Comparison of ENCODE assay signal across 8 mouse cellular contexts in the genomic region with DNA sequence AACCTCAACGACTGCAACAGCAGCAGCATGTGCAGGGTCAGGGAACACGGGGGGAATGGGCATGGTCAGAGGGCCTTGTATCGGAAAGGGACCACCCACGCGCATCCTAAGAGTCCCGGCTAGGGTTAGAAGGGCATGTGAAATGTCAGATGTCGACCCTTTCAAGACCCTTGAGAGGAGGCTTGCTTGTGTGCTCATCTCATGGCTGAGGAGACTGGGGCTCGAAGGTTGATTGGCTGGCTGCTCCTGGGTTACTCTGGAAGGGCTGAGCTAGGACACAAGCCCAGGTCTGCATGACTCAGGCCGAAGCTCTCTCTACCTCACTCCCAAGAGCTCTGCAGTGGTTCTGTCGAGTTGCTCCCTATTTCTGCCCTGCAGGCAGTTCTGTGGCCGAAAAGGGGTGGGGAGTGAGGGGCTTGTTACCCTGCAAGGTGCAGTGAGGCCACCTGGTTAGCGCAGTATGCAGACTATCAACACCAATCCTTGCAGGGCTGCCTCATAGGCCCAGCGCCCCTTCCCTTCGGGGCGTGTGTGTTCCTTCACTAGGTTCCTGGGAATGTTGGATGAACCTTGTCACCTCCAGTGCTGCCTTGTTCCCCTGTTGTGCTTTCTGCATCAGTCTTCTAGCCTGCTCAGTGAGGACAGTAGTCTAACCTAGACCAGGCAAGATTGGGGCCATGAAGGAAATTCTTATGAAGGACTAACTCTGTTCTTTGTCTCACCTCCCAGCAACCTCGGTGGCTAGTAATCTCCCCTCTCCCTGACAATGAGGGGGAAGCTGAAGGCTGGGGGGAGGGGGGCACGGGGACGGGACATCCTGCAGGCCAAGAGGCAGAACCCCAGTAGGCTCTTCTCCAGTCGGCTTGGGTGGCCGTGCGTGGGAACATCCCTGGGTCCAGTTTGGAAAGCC. TPM values are rescaled to one million over a fixed set of nuclear protein-coding genes. Genes with fewer than 3 reads are reported as not detected.
DNase-seq lines count a peak whose midpoint lies in the region; ATAC-seq and TF ChIP-seq lines count a peak whose summit lies in the region.

No protein-coding gene starts in this region.

- no peak for TF ChIP-seq EP300 in CH12.LX (IDR thresholded peaks at IDR 0.05; ENCODE audit: low read length)

- H3K4me3 ChIP-seq in gastrocnemius, adult 2 months: peak overlapping the region; percentile 74
- H3K4me3 ChIP-seq in CH12.LX (replicated peaks in 1 of 3; ENCODE audit: low read depth in 2 of 3, low read length in 2 of 3, poor library complexity in 1 of 3): peak overlapping the region in 2 of 3 experiments; percentile 16 to 35
- H3K4me3 ChIP-seq in forebrain, embryonic 14.5 days (ENCODE audit: low read depth, low read length): peak overlapping the region; percentile 33
- no peak overlapping the region for H3K4me3 ChIP-seq in liver, embryonic 16.5 days (ENCODE audit: low read depth, low read length)

- H3K4me1 ChIP-seq in CH12.LX (ENCODE audit: control insufficient read depth in 1 of 2, insufficient read depth in 2 of 2): peaks cover 13 to 26% of the 10 kb centered on the region in 2 experiments
- H3K4me1 ChIP-seq in forebrain, embryonic 14.5 days (ENCODE audit: control insufficient read depth, insufficient read depth, low read length): peaks cover 15% of the 10 kb centered on the region
- no peaks in the 10 kb centered on the region; the same call in 1 of the 2 replicates for H3K4me1 ChIP-seq in liver, embryonic 16.5 days (ENCODE audit: control insufficient read depth, low read depth, low read length)

- H3K27ac ChIP-seq in gastrocnemius, adult 2 months: peak overlapping the region; percentile 63
- H3K27ac ChIP-seq in CH12.LX (ENCODE audit: insufficient read depth, low read depth): no peak overlapping the region
- H3K27ac ChIP-seq in forebrain, embryonic 14.5 days (ENCODE audit: low read depth, low read length): peak overlapping the region; percentile 46
- no peak overlapping the region for H3K27ac ChIP-seq in liver, embryonic 16.5 days (ENCODE audit: low read length)

- no peaks in the 10 kb centered on the region for H3K79me2 ChIP-seq in CH12.LX (replicated peaks; ENCODE audit: control insufficient read depth, extremely low read depth, insufficient read depth, poor library complexity, severe bottlenecking)

- TF ChIP-seq POLR2A in CH12.LX (IDR thresholded peaks at IDR 0.05; ENCODE audit: low read depth, low read length): no peak

- intact Hi-C loops in gastrocnemius, adult 2 months (cut with DNase I): no loop called here

- ATAC-seq in forebrain, embryonic 14.5 days: peak; percentile 35
- no peak for ATAC-seq in liver, embryonic 16.5 days (ENCODE audit: low read depth)

- dilution Hi-C loops in CH12.LX (cut with MboI; ENCODE audit: extremely low pct_ligation_motif_present, extremely low pct_unique_long_range_greater_than_20kb, low sequenced_read_pairs): no loop called here

- no peak overlapping the region for H3K9ac ChIP-seq in CH12.LX (ENCODE audit: insufficient read depth, low read depth)
- H3K9ac ChIP-seq in forebrain, embryonic 14.5 days (ENCODE audit: low read length): peak overlapping the region; percentile 70
- no peak overlapping the region for H3K9ac ChIP-seq in liver, embryonic 16.5 days (ENCODE audit: low read depth, low read length)

- H3K27me3 ChIP-seq in CH12.LX (replicated peaks): no peaks in the 10 kb centered on the region
- no peaks in the 10 kb centered on the region for H3K27me3 ChIP-seq in forebrain, embryonic 14.5 days (replicated peaks; ENCODE audit: control insufficient read depth, insufficient read depth, low read length)
- no peaks in the 10 kb centered on the region for H3K27me3 ChIP-seq in liver, embryonic 16.5 days (ENCODE audit: control insufficient read depth, insufficient read depth, low read depth, low read length)

- 21% methylated on average over 21 of the region's 21 CpGs for WGBS in forebrain, embryonic 14.5 days
- 33% methylated on average over 21 of the region's 21 CpGs for WGBS in liver, embryonic 16.5 days (ENCODE audit: insufficient replicate concordance)

- in situ Hi-C loops in CH12.LX (cut with MboI; ENCODE audit: low pct_ligation_motif_present, low pct_unique_long_range_greater_than_20kb, low sequenced_read_pairs): no loop called here

- 0 out of 2 replicates have a peak overlapping the region, but pooled peaks have one; percentile 19 for H3K4me2 ChIP-seq in CH12.LX (ENCODE audit: insufficient read depth, low read depth, poor library complexity, severe bottlenecking)
- peak overlapping the region; percentile 85 for H3K4me2 ChIP-seq in forebrain, embryonic 14.5 days (ENCODE audit: low read length)
- H3K4me2 ChIP-seq in liver, embryonic 16.5 days (ENCODE audit: low read depth, low read length): peak overlapping the region; percentile 52

- H3K36me3 ChIP-seq in CH12.LX (replicated peaks in 1 of 2; ENCODE audit: control insufficient read depth in 1 of 2, insufficient read depth in 1 of 2, low read length in 1 of 2): peaks cover 3 to 30% of the 10 kb centered on the region in 2 experiments
- peaks cover 18% of the 10 kb centered on the region for H3K36me3 ChIP-seq in forebrain, embryonic 14.5 days (ENCODE audit: control insufficient read depth, insufficient read depth, low read length)
- H3K36me3 ChIP-seq in liver, embryonic 16.5 days (ENCODE audit: control insufficient read depth, insufficient read depth): no peaks in the 10 kb centered on the region

- no peaks in the 10 kb centered on the region for H3K9me3 ChIP-seq in CH12.LX (replicated peaks; ENCODE audit: low read length)
- no peaks in the 10 kb centered on the region for H3K9me3 ChIP-seq in forebrain, embryonic 14.5 days (replicated peaks; ENCODE audit: control insufficient read depth, low read length)
- no peaks in the 10 kb centered on the region for H3K9me3 ChIP-seq in liver, embryonic 16.5 days (replicated peaks; ENCODE audit: control insufficient read depth, low read length)

- TF ChIP-seq RAD21 in CH12.LX (IDR thresholded peaks at IDR 0.05; ENCODE audit: low read depth, low read length): no peak

- DNase-seq in gastrocnemius, adult 2 months: no peak
- DNase-seq in gastrocnemius, postnatal 10 days: no peak
- no peak for DNase-seq in CH12.LX (ENCODE audit: extremely low read depth)
- DNase-seq in forebrain, embryonic 14.5 days (ENCODE audit: low spot score): no peak
- DNase-seq in ovary, postnatal 36 days (ENCODE audit: low spot score): no peak
- no peak for DNase-seq in thymus, postnatal 10 days (ENCODE audit: low spot score in 2 of 2)
- no peak for DNase-seq in layer of hippocampus, postnatal 10 days (ENCODE audit: low spot score in 2 of 2)

- TF ChIP-seq CTCF in gastrocnemius, adult 2 months (IDR thresholded peaks at IDR 0.05): no peak
- TF ChIP-seq CTCF in CH12.LX (conservative IDR thresholded peaks at IDR 0.05 in 1 of 2, IDR thresholded peaks at IDR 0.05 in 1 of 2; ENCODE audit: low read depth in 2 of 2, low read length in 2 of 2): no peak

TF ChIP-seq in CH12.LX, 34 proteins besides CTCF, POLR2A, EP300 and RAD21:
- TF ChIP-seq ELF1 (IDR thresholded peaks at IDR 0.05; ENCODE audit: low read depth, low read length) (no peak), MAX (IDR thresholded peaks at IDR 0.05; ENCODE audit: low read length) (no peak), PAX5 (IDR thresholded peaks at IDR 0.05; ENCODE audit: low read length) (no peak)

RNA-seq across cellular contexts. Expression of a gene that starts 18.8 kb away (rescaled TPM):
- total RNA-seq in gastrocnemius, adult 2 months (2021): 1 to 10 TPM; 4.1 to 6.1 TPM
- 10 to 100 TPM; 14.4 to 19.7 TPM for total RNA-seq in gastrocnemius, postnatal 10 days (2021)
- total RNA-seq in CH12.LX (2012; rRNA removed) (not detected in 2 replicates), CH12.LX (2014; rRNA removed) (not detected in 2 replicates)
- polyA plus RNA-seq in CH12.LX (2012; ENCODE audit: insufficient read length, low read depth): not detected in 2 replicates
- 23.9 and 28.6 TPM in 2 replicates for polyA plus RNA-seq in forebrain, embryonic 14.5 days (2014; fragmentation: Nextera tagmentation; extraction: Ambion mirVana)
- polyA plus RNA-seq in liver, embryonic 16.5 days (2015; fragmentation: Nextera tagmentation; extraction: Ambion mirVana): 1.2 and 1.7 TPM in 2 replicates
- 10 to 100 TPM; 44.4 to 49.5 TPM for total RNA-seq in layer of hippocampus, postnatal 10 days (2021)

RNA-seq across cellular contexts. Expression of a gene that starts 20.4 kb away (rescaled TPM):
- total RNA-seq in gastrocnemius, adult 2 months (2021): not detected
- total RNA-seq in gastrocnemius, postnatal 10 days (2021): under 1 TPM in 1 of 2 experiments, not detected in 1; 0.54 TPM
- total RNA-seq in CH12.LX (2012; rRNA removed) (not detected in 2 replicates), CH12.LX (2014; rRNA removed) (not detected in 2 replicates)
- not detected in 2 replicates for polyA plus RNA-seq in CH12.LX (2012; ENCODE audit: insufficient read length, low read depth)
- not detected in 2 replicates for polyA plus RNA-seq in forebrain, embryonic 14.5 days (2014; fragmentation: Nextera tagmentation; extraction: Ambion mirVana)
- polyA plus RNA-seq in liver, embryonic 16.5 days (2015; fragmentation: Nextera tagmentation; extraction: Ambion mirVana): not detected in 2 replicates
- not detected for total RNA-seq in layer of hippocampus, postnatal 10 days (2021)

RNA-seq across cellular contexts. Expression of a gene that starts 34.8 kb away (rescaled TPM):
- total RNA-seq in gastrocnemius, adult 2 months (2021): 10 to 100 TPM; 54.8 to 55.7 TPM
- total RNA-seq in gastrocnemius, postnatal 10 days (2021): 10 to 100 TPM; 61.1 to 65.6 TPM
- total RNA-seq in CH12.LX (2012; rRNA removed): 57.9 and 60.5 TPM in 2 replicates
- 53.3 and 55.4 TPM in 2 replicates for total RNA-seq in CH12.LX (2014; rRNA removed)
- polyA plus RNA-seq in CH12.LX (2012; ENCODE audit: insufficient read length, low read depth): 62.9 and 69.5 TPM in 2 replicates
- 47.5 and 52.2 TPM in 2 replicates for polyA plus RNA-seq in forebrain, embryonic 14.5 days (2014; fragmentation: Nextera tagmentation; extraction: Ambion mirVana)
- polyA plus RNA-seq in liver, embryonic 16.5 days (2015; fragmentation: Nextera tagmentation; extraction: Ambion mirVana): 26.0 and 28.0 TPM in 2 replicates
- 10 to 100 TPM; 22.6 to 26.9 TPM for total RNA-seq in layer of hippocampus, postnatal 10 days (2021)

Comparison
In these comparisons a context has a peak if more than half of its experiments do, and no peak if none do; other contexts are left out.
1. H3K27ac ChIP-seq: peak in gastrocnemius, adult 2 months (single experiment) and forebrain, embryonic 14.5 days (single experiment); none in CH12.LX (single experiment) and liver, embryonic 16.5 days (single experiment).
2. H3K4me2 ChIP-seq: peak in every context shown above with its lines; median percentile 85 in forebrain, embryonic 14.5 days; 52 in liver, embryonic 16.5 days; 19 in CH12.LX.
3. RNA of a gene that starts 18.8 kb away (total RNA-seq): 44.4 to 49.5 TPM in layer of hippocampus, postnatal 10 days, 14.4 to 19.7 TPM in gastrocnemius, postnatal 10 days and 4.1 to 6.1 TPM in gastrocnemius, adult 2 months; not detected in CH12.LX; every median in the first group is over 4 times any median in the second.